Mouse (Mus musculus) layer of hippocampus, postnatal 10 days (tissue): ENCODE results near the gene Col17a1. TPM values are rescaled to one million over a fixed set of nuclear protein-coding genes. Genes with fewer than 3 reads are reported as not detected.

Experiments used
- DNase-seq, 2 experiments: peaks; one replicate each; pipeline ENCODE4 v3.0.0; 2021; ENCODE audit warnings: low spot score in 2 of 2
- total RNA-seq, 2 experiments: library from RNA; stranded (reverse); gene quantifications; 2 replicates each; pipeline ENCODE4 v1.2.3; 2021

Gene Col17a1
- total RNA-seq, 2 experiments from 2014 or later: 0.16 to 0.25 TPM

DNA sequence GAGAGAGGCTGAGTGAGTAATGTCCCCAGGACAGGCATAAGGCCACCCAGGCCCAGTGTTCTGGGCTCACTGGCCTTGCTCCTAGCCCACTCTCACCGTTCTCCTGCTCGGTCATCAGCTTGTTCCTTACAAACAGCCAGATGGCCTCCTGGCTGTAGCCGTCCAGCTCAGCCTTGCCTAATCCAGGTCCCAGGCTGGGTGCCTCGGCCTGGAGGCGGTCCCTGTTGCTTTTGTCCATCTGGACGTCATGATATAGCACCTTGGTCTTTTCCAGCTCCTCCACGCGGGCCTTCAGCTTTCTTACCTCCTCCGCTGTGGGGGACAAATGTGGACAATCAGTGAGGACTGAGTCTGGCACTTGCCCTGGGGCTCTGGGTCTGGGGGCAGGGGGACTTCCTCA, 23.5 kb downstream of the Col17a1 start:
- DNase-seq: no peak

GRCm38 (mm10) chr19:47667601-47668000, 24.3 kb downstream of the Col17a1 start:
- no peak for DNase-seq

GRCm38 (mm10) chr19:47659765-47660408, 32.0 kb downstream of the Col17a1 start:
- no peak for DNase-seq

- DNase-seq: peak; percentile 60 to 64
These were observed 32.9 kb downstream of the Col17a1 start for GRCm38 (mm10) chr19:47658914-47659535.

DNA sequence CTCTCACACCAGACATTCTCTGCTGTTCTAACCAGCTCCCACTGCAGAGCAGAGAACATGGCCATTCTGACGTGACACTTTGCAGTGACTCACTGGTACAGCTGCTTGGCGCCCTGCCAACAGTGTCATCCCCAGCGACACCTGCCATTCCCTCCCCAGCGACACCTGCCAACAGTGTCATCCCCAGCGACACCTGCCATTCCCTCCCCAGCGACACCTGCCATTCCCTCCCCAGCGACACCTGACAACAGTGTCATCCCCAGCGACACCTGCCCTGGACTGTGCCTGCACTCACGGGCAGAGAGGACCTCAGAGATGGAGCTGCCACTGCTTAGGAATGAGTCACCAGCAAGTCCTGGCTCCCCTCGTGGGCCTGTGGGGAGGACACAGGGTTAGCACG, 37.0 kb downstream of the Col17a1 start:
- DNase-seq: no peak

GRCm38 (mm10) chr19:47653173-47653572, 38.7 kb downstream of the Col17a1 start:
- DNase-seq: no peak

DNA sequence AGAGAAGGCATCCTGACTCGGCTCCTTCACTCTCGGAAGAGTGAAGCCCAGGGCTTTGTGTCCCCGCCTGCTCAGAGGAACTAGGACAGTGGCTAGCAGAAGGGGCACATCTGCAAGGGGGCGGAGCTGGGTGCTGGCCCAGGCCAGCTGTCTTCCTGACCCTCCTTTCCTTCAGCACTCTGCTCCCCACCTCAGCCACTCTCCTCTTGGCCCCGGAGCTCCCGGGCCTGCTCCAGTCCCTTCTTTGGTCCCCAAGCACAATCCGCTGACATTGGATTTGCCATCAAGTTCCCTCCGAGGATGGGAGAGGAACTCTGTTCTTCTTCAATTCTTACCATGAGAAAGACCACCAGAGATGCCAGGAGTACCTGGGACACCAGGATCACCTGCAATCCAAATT, 39.6 kb downstream of the Col17a1 start:
- DNase-seq: no peak

DNA sequence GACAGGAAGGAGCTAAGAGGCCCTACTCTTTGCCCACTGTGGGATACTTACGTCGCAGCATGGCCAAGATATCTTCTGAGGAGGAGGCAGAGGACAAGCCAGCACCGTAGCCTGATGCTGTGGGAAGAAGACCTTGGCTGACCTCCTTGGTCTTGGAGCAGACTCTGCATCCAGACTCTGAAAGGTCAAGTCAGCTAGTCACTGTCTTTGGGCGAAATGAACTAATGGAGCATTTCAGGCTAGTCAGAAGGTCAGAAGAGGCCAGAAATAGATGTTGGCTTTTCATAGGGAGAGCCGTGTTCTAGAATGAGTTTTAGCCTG, 40.8 kb downstream of the Col17a1 start:
- no peak for DNase-seq

DNA sequence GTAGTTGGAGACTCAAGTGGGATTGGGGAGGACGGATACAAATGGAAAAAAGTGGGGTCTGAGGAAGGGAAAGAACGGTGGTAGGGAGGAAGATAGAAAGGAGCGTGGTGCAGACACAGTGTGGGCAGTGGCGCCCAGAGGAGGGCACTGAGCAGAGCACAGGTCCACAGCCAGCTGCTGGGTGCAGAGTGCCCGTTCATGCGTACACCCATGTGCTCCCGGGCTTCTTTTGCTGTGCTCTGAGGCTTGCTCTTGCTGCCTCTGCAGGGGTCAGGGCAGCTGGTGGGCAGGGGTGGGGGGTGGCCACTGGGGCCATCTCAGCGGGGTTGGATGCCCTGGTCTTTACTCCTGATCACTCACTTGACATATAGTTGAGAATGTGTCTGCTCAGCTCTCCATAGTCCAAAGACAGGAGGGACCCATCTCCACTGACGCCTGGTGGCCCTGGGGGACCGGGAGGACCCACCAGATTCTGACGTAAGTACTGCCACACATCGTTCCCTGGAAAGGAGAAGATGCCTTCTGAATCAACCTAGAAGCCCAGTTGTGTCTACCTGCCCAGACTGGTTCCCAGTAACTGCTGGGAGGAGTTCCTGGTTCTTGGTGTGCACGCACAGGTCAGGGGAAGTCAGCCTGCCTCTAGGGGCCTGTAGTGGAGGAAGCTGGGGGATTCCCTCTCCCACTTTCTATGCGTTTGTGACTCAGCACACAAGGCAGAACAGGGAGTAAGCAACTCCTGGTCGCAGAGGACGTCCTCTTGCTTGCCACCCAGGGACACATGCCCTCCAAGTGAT, 41.3 kb downstream of the Col17a1 start:
- no peak for DNase-seq

DNA sequence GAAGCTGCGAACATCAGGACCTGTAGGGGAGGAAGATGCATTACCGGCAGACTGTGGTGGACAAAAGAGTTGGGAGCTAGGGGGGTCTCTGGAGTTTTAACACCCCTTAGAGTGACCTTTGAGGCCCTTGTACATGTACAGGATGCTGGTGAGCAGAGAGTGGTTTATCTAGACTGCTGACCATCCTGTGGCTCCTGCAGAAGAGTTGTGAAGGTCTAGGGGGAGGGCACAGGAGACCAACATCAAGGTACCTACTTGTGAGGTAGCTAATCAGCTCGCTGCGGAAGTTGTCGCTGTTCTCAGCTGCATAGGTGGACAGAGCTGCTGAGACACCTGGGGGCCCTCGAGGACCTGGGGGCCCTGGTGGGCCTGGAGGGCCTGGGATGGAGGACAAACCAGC, 42.8 kb downstream of the Col17a1 start:
- no peak for DNase-seq

DNA sequence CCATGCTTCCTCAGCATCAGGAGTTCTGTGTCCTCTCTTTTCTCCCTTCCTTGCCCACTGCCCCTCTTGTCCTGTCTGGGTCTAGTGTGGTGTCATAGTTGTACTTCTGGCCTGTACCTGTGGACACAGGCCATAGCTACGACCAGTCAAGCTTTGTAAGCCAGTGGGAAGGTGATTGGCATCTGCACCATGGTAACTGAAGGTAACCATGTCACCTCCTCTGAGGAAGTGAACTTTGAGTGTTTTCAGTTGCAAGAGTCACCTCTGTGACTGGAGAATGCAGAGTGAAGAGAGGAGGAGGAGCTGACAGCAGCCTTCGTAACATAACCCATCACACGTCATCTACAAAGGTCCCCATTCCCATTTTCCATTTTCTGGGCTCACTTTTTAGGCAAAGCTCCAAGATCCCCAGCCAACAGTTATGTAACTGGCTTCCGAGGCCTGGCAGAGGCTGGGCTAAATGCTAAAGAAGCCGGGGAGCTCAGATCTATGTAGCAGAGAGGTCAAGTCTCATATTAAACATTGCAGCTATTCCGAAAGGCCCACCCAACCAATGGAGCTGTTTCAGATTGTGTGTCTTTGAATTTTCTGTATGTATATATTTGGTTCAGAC, 45.3 kb downstream of the Col17a1 start:
- DNase-seq: no peak

- no peak for DNase-seq
These were observed 46.3 kb downstream of the Col17a1 start for GRCm38 (mm10) chr19:47645583-47645982.

- no peak for DNase-seq
These were observed 48.0 kb downstream of the Col17a1 start for GRCm38 (mm10) chr19:47643910-47644309.

DNA sequence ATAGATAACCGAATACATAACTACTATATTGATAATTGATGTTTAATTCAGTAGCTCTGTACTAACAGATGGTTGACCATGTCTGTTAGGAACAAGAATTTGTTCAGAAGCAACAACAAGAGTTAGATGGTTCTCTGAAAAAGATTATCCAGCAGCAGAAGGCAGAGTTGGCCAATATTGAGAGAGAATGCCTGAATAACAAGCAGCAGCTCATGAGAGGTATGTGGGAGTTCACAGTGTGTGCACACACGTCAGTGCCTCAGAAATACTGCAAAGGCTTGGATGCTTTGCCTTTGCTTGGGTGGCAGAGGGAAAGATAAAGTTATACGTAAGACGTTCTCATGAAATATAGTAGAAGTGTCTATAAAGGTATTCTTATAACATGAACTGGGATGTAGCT, 56.5 kb downstream of the Col17a1 start:
- no peak for DNase-seq

DNA sequence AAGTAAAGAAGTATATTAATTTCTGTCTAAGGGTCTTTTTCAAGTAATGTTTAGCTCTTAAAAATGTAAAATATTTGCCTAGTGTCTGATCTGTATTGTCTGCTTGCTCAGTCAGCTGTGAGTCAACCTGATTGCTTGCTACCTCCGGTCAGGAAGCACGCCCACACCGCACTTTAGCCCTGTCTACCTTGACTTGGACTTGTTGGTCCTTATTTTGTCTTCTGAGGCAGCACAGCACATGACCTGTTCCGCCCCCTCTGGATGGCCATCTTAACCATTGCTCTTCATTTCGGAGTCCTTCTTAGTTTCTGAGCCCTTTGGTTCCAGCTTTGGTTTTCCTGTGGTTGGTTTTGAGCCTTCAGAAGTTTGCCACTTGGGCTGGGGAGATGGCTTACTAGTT, 60.1 kb downstream of the Col17a1 start:
- DNase-seq: no peak

GRCm38 (mm10) chr19:47630381-47630780, 61.5 kb downstream of the Col17a1 start:
- DNase-seq: no peak

DNA sequence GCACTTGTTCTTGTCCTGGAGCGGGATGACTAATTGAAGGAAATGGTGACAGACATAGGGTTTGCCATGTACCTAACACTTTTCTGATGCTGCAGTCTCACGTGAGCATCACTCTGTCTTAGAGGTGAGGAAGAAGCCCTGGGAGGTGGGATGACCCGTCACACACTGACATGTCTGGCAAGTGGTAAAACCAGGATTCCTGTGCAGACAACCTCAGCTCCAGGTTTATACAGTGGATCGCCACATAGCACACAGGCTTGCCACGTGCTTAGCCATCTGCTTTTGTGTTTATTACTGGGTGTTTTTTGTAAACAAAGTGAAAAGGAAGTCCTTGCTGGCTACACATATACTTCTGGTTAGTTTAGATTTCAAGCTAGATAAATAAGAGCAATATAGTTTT, 62.8 kb downstream of the Col17a1 start:
- no peak for DNase-seq

DNA sequence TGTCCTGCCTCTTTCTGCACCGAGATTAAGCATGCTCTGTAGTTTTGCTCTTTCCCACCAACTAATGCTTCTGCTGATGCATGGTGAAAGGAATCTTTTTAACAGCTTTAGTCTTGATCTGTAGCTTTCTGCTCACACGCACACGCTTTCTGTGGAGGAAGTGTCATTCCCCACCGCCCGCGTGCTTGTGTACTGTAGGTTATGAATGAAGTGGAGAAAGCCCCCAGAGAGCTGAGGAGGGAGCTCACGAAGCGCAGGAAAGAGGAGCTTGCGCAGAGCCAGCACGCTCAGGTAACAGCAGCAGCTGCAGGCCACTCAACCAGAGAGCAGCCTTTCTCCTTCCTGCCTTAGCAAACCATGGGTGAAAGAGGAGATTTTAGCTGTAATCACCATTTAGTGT, 64.4 kb downstream of the Col17a1 start:
- DNase-seq: no peak

DNA sequence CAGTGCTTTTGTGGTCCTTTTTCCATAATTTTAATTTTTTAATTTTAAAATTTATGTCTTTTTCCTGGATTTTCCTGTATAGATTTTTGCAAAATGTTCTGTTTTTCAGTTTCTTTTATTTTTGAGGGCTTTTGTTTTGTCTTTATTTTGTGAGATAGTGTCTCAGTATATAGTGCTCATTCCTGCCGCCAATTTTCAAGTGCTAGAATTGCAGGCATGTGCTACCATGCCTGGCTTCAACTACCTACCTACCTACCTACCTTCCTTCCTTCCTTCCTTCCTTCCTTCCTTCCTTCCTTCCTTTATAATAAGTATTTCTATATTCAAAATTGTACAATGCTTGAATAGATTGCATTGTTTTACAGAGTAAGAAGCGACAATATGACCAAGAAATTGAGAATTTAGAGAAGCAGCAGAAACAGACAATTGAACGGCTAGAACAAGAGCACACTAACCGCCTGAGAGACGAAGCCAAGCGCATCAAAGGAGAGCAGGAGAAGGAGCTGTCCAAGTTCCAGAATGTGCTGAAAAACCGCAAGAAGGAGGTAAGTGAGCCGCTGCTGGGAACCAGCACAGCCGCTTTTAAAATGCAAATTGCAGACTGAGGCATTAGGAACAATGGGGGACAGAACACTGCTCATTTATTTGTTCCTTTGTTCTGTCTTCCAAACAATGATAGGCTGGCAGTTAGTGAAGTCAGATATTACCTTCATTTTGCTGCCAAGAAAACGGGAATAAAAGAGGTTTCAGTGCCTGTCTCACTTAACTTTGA, 66.8 kb downstream of the Col17a1 start:
- DNase-seq: no peak

DNA sequence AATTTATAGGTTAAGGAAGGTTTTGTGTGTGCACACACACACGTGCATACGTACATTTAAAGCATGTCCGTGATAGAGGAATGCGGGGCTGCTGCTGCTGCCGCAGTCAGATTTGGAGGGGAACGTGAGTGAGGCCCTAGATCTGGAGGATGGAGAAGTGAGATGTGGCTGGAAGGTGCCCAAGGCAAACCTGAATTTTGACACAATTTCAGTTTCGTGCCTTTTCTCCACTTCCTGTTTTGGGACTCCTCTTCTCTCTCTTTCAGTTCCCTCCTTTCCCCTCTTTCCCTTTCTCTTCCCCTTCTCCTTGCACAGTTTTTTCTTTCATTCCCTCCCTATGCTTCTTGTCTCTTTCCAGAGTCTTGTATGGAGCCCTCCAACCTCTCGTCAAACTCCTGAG, 70.4 kb downstream of the Col17a1 start:
- no peak for DNase-seq

DNA sequence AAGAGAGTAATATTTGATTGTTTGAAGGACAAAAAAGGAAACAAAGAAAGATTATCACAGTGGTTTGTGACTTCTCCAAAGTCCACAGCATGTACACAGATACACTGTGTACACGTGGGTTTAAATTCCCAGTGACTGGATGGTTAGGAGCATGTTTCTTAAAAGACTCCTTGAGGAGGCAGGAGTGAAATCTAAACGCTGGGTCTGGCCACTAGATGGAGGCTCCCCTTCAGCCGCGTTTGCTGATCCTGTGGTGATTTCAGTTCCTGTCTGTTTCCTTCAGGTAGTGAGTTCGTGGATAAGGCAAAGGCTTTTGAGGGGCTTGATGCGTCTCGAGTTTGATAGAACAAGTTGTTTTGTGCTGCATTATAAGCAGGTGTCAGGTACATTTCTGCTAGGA, 78.5 kb downstream of the Col17a1 start:
- no peak for DNase-seq
